Mouse (Mus musculus): ENCODE measurements at regions not wholly inside any gene's neighbourhood (a gene's known extent, or its start where the extent isn't known, plus 50 kb on each side); places are given as distances from the start of the nearest gene placed in this dataset.
"Not testable (repeated sequence)": the region's sequence is repeated elsewhere in the genome, so short reads cannot be mapped to it uniquely, and the experiment has no call there.

DNA sequence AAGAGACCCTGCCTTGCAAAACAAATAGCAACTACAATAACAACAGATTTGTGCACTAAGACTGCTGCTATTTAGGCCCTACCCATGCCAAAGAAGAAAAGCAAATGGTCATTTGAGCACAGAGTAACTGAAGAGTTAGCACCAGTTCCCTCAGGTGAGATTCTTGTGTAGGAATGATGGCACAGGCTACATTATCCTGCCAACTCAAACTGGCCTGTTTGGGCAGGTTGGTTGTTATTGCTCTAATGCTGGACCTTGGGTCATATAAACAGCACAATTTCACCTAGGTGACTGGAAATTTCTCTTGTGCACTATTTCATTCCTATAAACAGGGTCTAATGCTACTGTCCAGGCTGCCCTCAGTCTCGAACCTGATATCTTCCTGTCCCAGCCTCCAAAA lies 79.7 kb upstream of the Trim24 start:
- H3K4me1 ChIP-seq (ENCODE audit: insufficient read depth, low read depth, low read length): no peaks in the 10 kb centered on the region; the same call in 1 of the 2 replicates
- peaks cover 13% of the 10 kb centered on the region for H3K9me3 ChIP-seq (replicated peaks)
- no peaks in the 10 kb centered on the region for H3K27me3 ChIP-seq (ENCODE audit: insufficient read depth, low read length)
- no peaks in the 10 kb centered on the region for H3K36me3 ChIP-seq (replicated peaks)
- ATAC-seq (ENCODE audit: extremely low read depth, insufficient number of reproducible peaks, low FRiP score, poor library complexity, severe bottlenecking): no peak
- DNase-seq (ENCODE audit: low spot score): no peak
- H3K4me3 ChIP-seq (ENCODE audit: low read depth, low read length): no peak overlapping the region
- TF ChIP-seq TAL1 (conservative IDR thresholded peaks at IDR 0.05; ENCODE audit: low read depth, low read length): no peak
- no peak for TF ChIP-seq GATA1 (IDR thresholded peaks at IDR 0.05; ENCODE audit: borderline replicate concordance, low read length)
- no peak for TF ChIP-seq POLR2AphosphoS5 (IDR thresholded peaks at IDR 0.05; ENCODE audit: insufficient replicate concordance, low read depth, low read length)
- no peak for TF ChIP-seq GATA2 (IDR thresholded peaks at IDR 0.05; ENCODE audit: borderline replicate concordance, low read depth, low read length)
- no peak for TF ChIP-seq CTCF (IDR thresholded peaks at IDR 0.05; ENCODE audit: low read depth, low read length)

DNA sequence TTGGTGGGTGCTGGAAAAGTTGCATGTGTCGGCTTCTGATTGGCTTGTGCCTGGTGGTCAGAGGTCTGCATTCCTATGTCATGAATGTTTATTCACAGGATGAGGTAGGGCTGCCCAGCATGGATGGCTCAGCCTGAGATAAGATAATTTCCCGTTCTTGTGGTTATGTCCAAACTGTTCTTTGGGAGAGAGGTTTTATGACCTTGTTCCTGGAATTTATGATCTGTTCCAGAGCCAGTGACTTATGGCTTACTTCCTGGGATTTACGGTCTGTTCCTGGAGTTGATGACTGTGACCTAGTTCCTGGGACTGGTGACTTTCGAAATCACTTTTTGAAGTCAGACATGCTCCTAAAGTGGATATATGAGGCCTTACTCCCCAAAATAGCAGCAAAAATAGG lies 76.4 kb upstream of the Trim24 start:
- TF ChIP-seq GATA1 (IDR thresholded peaks at IDR 0.05; ENCODE audit: borderline replicate concordance, low read length): no peak
- no peak for TF ChIP-seq TAL1 (conservative IDR thresholded peaks at IDR 0.05; ENCODE audit: low read depth, low read length)
- no peak for TF ChIP-seq GATA2 (IDR thresholded peaks at IDR 0.05; ENCODE audit: borderline replicate concordance, low read depth, low read length)
- no peak for TF ChIP-seq CTCF (IDR thresholded peaks at IDR 0.05; ENCODE audit: low read depth, low read length)
- no peak for TF ChIP-seq POLR2AphosphoS5 (IDR thresholded peaks at IDR 0.05; ENCODE audit: insufficient replicate concordance, low read depth, low read length)
- no peak overlapping the region for H3K4me3 ChIP-seq (ENCODE audit: low read depth, low read length)

DNA sequence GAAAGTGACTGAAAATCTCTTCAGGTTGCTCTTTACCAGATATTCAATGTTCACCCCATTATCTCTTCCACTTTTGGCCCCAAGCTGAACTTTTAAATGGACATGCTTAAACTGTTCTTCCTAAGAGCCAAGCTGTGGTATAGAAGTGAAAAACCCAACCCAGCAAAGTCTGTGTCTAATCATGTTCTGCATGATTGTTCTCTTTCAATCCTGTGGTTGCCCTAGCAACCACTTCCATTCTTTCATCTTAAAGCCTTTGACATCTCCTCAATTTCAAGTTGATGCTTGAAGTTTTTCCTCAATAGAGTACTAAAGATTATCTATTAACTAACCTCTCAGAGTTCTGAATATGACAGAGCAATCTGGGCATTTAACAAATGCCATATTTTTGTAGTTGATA lies 75.6 kb upstream of the Trim24 start:
- no peak overlapping the region for H3K4me3 ChIP-seq (ENCODE audit: low read depth, low read length)
- TF ChIP-seq TAL1 (conservative IDR thresholded peaks at IDR 0.05; ENCODE audit: low read depth, low read length) (no peak), POLR2AphosphoS5 (IDR thresholded peaks at IDR 0.05; ENCODE audit: insufficient replicate concordance, low read depth, low read length) (no peak), CTCF (IDR thresholded peaks at IDR 0.05; ENCODE audit: low read depth, low read length) (no peak)
- DNase-seq (ENCODE audit: low spot score): no peak
- peaks cover 13% of the 10 kb centered on the region for H3K9me3 ChIP-seq (replicated peaks)
- no peak for ATAC-seq (ENCODE audit: extremely low read depth, insufficient number of reproducible peaks, low FRiP score, poor library complexity, severe bottlenecking)
- H3K27me3 ChIP-seq (ENCODE audit: insufficient read depth, low read length): no peaks in the 10 kb centered on the region
- H3K4me1 ChIP-seq (ENCODE audit: insufficient read depth, low read depth, low read length): no peaks in the 10 kb centered on the region; the same call in 1 of the 2 replicates
- H3K36me3 ChIP-seq (replicated peaks): no peaks in the 10 kb centered on the region

More for the DNA sequence above, 76.4 kb upstream of the Trim24 start:
- Histone ChIP-seq H3K27me3 (ENCODE audit: insufficient read depth, low read length) (no peaks in the 10 kb centered on the region), H3K9me3 (replicated peaks) (peaks cover 13% of the 10 kb centered on the region), H3K36me3 (replicated peaks) (no peaks in the 10 kb centered on the region), H3K4me1 (ENCODE audit: insufficient read depth, low read depth, low read length) (no peaks in the 10 kb centered on the region; the same call in 1 of the 2 replicates)
- DNase-seq (ENCODE audit: low spot score): no peak
- ATAC-seq (ENCODE audit: extremely low read depth, insufficient number of reproducible peaks, low FRiP score, poor library complexity, severe bottlenecking): no peak

DNA sequence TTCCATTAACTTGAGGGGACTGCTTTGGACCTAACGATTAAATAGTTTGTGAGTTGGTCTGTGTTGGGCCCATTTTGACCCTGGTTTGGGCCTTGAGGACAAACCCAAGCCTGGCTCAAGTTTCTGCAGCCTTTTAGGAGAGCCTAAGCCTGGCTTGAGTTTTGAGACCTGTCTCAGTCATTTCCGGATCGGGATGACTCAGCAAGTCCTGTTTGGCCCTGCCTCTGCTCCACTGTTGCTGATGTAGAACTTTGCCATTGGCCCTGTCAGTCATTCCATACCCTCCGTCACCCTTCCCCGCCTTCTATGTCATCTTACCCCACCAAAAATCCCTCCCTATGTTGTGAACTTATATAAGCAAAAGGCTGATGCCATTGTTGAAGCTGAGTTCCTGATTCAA lies 67.4 kb upstream of the Trim24 start:
- no peak for TF ChIP-seq GATA2 (IDR thresholded peaks at IDR 0.05; ENCODE audit: borderline replicate concordance, low read depth, low read length)
- TF ChIP-seq POLR2AphosphoS5 (IDR thresholded peaks at IDR 0.05; ENCODE audit: insufficient replicate concordance, low read depth, low read length): no peak
- Histone ChIP-seq H3K9me3 (replicated peaks) (no peaks in the 10 kb centered on the region), H3K27me3 (ENCODE audit: insufficient read depth, low read length) (no peaks in the 10 kb centered on the region), H3K4me1 (ENCODE audit: insufficient read depth, low read depth, low read length) (no peaks in the 10 kb centered on the region), H3K4me3 (ENCODE audit: low read depth, low read length) (no peak overlapping the region), H3K36me3 (replicated peaks) (no peaks in the 10 kb centered on the region)
- ATAC-seq (ENCODE audit: extremely low read depth, insufficient number of reproducible peaks, low FRiP score, poor library complexity, severe bottlenecking): no peak
- DNase-seq (ENCODE audit: low spot score): no peak

DNA sequence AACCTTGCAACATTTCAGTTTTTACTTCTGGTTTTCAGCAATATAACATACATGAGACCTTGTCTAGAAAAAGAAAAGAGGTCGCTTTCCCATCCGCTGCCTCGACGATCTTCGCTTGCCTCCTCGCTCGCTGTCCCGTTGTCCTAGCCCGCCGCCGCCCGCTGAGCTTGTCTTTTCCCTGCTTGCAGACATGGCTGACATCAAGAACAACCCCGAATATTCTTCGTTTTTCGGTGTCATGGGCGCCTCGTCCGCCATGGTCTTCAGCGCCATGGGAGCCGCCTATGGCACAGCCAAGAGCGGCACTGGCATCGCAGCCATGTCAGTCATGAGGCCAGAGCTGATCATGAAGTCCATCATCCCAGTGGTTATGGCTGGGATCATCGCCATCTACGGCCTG lies 64.7 kb upstream of the Trim24 start:
- not testable (repeated sequence) for H3K27me3 ChIP-seq (ENCODE audit: insufficient read depth, low read length); H3K4me1 ChIP-seq (ENCODE audit: insufficient read depth, low read depth, low read length); ATAC-seq (ENCODE audit: extremely low read depth, insufficient number of reproducible peaks, low FRiP score, poor library complexity, severe bottlenecking); DNase-seq (ENCODE audit: low spot score); H3K36me3 ChIP-seq (replicated peaks); H3K9me3 ChIP-seq (replicated peaks)
- H3K4me3 ChIP-seq (ENCODE audit: low read depth, low read length): peak overlapping the region; percentile 69

DNA sequence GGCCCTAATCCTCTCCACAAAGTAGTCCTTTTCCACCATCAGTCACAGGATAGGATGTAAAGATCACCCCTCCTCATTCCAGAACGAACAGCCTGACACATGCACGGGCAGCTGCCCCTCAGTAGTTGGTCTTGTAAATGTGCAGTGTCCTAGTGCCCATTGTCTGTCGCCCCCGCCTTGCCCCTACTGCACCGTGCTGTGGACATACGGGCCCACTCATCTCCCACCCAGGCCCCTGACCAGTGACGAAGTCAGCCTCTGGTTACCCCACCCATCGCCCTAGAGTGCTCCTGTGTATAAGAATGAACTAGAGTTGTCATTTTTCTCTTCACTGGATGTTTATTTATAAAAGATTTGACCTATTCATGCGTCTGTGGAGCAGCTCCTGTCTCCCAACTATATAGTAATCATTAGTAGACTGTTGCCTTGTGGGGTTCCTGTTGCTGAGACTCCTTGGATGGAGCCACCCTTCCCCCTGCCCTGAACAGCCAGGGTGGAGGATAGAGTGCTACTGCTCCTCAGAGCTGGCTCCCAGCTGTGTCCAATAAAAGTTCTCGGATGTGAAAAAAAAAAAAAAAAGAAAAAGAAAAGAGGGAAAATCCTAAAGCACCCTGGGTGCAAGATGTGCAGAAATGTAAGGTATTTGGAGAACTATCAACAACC lies 64.0 kb upstream of the Trim24 start:
- peak; percentile 68 for ATAC-seq (ENCODE audit: extremely low read depth, insufficient number of reproducible peaks, low FRiP score, poor library complexity, severe bottlenecking)
- not testable (repeated sequence) for H3K4me1 ChIP-seq (ENCODE audit: insufficient read depth, low read depth, low read length)

DNA sequence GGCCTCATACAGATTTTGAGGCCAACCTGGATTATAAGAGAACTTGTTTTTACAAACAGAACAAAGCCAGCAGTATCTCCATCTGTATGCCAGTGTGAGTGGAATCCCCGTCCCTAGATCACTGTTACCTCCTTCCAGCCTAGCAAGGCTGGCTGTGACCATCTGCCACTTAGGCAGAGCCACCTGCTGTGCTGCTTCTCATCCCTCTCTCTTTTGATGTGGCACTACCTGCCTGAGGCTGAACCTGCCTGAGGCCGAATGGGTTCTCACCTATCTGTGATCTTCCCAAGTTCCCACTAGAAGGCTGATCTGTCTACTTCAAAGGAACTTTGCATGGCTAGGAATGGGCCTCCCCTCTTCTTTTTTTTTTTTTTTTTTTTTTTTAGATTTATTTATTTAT lies 55.4 kb upstream of the Trim24 start:
- H3K27me3 ChIP-seq (ENCODE audit: insufficient read depth, low read length); ATAC-seq (ENCODE audit: extremely low read depth, insufficient number of reproducible peaks, low FRiP score, poor library complexity, severe bottlenecking); H3K36me3 ChIP-seq (replicated peaks); H3K9me3 ChIP-seq (replicated peaks); H3K4me3 ChIP-seq (ENCODE audit: low read depth, low read length); DNase-seq (ENCODE audit: low spot score); H3K4me1 ChIP-seq (ENCODE audit: insufficient read depth, low read depth, low read length): not testable (repeated sequence)

More for the DNA sequence above, 64.0 kb upstream of the Trim24 start:
- not testable (repeated sequence) for H3K27me3 ChIP-seq (ENCODE audit: insufficient read depth, low read length); DNase-seq (ENCODE audit: low spot score); H3K9me3 ChIP-seq (replicated peaks); H3K36me3 ChIP-seq (replicated peaks); H3K4me3 ChIP-seq (ENCODE audit: low read depth, low read length)
